Mouse (Mus musculus) forebrain, embryonic 14.5 days (tissue): ENCODE measurements around the gene Pcca. TPM values are rescaled to one million over a fixed set of nuclear protein-coding genes. Genes with fewer than 3 reads are reported as not detected.
A peak's percentile ranks its signal among the peaks of the same experiment; 100 is the strongest.

Experiments used
- ATAC-seq: fragments of 200-750 bp; cut with Nextera tagmentation; 2 replicates; pipeline ENCODE4 v1.8.0; 2017; ENCODE audit warnings: mild to moderate bottlenecking, moderate library complexity
- DNase-seq: peaks from one replicate; pipeline ENCODE4 v3.0.0-alpha.2; 2015; ENCODE audit warnings: low spot score
- H3K27ac ChIP-seq: fragments of 300-500 bp; sonication (generic); 2 replicates; pipeline ENCODE4 v1.5.1; 2014; ENCODE audit warnings: low read depth, mild to moderate bottlenecking, control low read depth, low read length, moderate library complexity
- H3K27me3 ChIP-seq: fragments of 300-500 bp; sonication (generic); replicated peaks from 2 replicates; pipeline ENCODE4 v1.6.1; 2014; ENCODE audit warnings: low read length, control low read depth, mixed read lengths; ENCODE audit not compliant: control insufficient read depth, insufficient read depth
- H3K36me3 ChIP-seq: fragments of 300-500 bp; sonication (generic); 2 replicates; pipeline ENCODE4 v1.6.1; 2014; ENCODE audit warnings: low read length, control low read depth; ENCODE audit not compliant: control insufficient read depth, insufficient read depth
- H3K4me1 ChIP-seq: fragments of 300-500 bp; sonication (generic); 2 replicates; pipeline ENCODE4 v1.6.1; 2014; ENCODE audit warnings: antibody characterized with exemption, low read length, control low read depth; ENCODE audit not compliant: control insufficient read depth, insufficient read depth
- H3K4me2 ChIP-seq: fragments of 300-500 bp; sonication (generic); 2 replicates; pipeline ENCODE4 v1.6.1; 2014; ENCODE audit warnings: mild to moderate bottlenecking, control low read depth, low read length
- H3K4me3 ChIP-seq: fragments of 300-500 bp; sonication (generic); 2 replicates; pipeline ENCODE4 v1.5.1; 2014; ENCODE audit warnings: low read depth, low read length, control low read depth
- H3K9ac ChIP-seq: fragments of 300-500 bp; sonication (generic); 2 replicates; pipeline ENCODE4 v1.6.1; 2014; ENCODE audit warnings: mild to moderate bottlenecking, low read length, control low read depth, moderate library complexity
- H3K9me3 ChIP-seq: fragments of 300-500 bp; sonication (generic); replicated peaks from 2 replicates; pipeline ENCODE4 v1.6.1; 2016; ENCODE audit warnings: low read length, control low read depth, mixed read lengths; ENCODE audit not compliant: control insufficient read depth
- WGBS: fragments of 180-500 bp; shearing (Covaris S2); extraction: QIAGEN DNeasy Blood & Tissue Kit; methylation state at CpG from one replicate; pipeline ENCODE4 v1.1.7; 2014; 5-methylcytosine and 5-hydroxymethylcytosine counted together
- polyA plus RNA-seq: library from polyadenylated mRNA; unstranded; fragments of >200 nt; fragmentation: Nextera tagmentation; extraction: Ambion mirVana; gene quantifications from 2 replicates; pipeline ENCODE4 v1.2.1, GENCODE M21; 2014

Gene Pcca
- polyA plus RNA-seq, 1 experiment from 2014 or later, result 25.0 TPM

- no peak overlapping the region for H3K27ac ChIP-seq
- DNase-seq, result no peak
- no peak overlapping the region for H3K4me3 ChIP-seq
- H3K36me3 ChIP-seq, result no peaks in the 10 kb centered on the region
- H3K9me3 ChIP-seq, result no peaks in the 10 kb centered on the region
- 92% methylated on average over 2 of the region's 2 CpGs for WGBS
- no peak for ATAC-seq
- no peaks in the 10 kb centered on the region for H3K27me3 ChIP-seq
- no peak overlapping the region for H3K4me2 ChIP-seq
- no peak overlapping the region for H3K9ac ChIP-seq
- H3K4me1 ChIP-seq, result peaks cover 8% of the 10 kb centered on the region
These were observed 74.2 kb downstream of the Pcca start for GRCm38 (mm10) chr14:122608323-122608722.

GRCm38 (mm10) chr14:122611035-122611434 lies 76.9 kb downstream of the Pcca start:
- 96% methylated on average over 4 of the region's 4 CpGs for WGBS

GRCm38 (mm10) chr14:122612317-122612716 lies 78.2 kb downstream of the Pcca start:
- 92% methylated on average over 3 of the region's 3 CpGs for WGBS
- Histone ChIP-seq H3K36me3 (no peaks in the 10 kb centered on the region), H3K4me2 (no peak overlapping the region), H3K9me3 (no peaks in the 10 kb centered on the region), H3K4me1 (no peaks in the 10 kb centered on the region), H3K4me3 (no peak overlapping the region), H3K9ac (no peak overlapping the region), H3K27ac (no peak overlapping the region), H3K27me3 (no peaks in the 10 kb centered on the region)
- ATAC-seq, result no peak
- DNase-seq, result no peak

More at GRCm38 (mm10) chr14:122611035-122611434, 76.9 kb downstream of the Pcca start:
- Histone ChIP-seq H3K9me3 (no peaks in the 10 kb centered on the region), H3K27ac (no peak overlapping the region), H3K4me1 (peaks cover 3% of the 10 kb centered on the region; the same call in 1 of the 2 replicates), H3K4me2 (no peak overlapping the region), H3K36me3 (no peaks in the 10 kb centered on the region), H3K9ac (no peak overlapping the region), H3K4me3 (no peak overlapping the region), H3K27me3 (no peaks in the 10 kb centered on the region)
- ATAC-seq (no peak), DNase-seq (no peak)

- DNase-seq (no peak), ATAC-seq (no peak)
- Histone ChIP-seq H3K4me2 (no peak overlapping the region), H3K27me3 (no peaks in the 10 kb centered on the region), H3K9me3 (no peaks in the 10 kb centered on the region), H3K4me3 (no peak overlapping the region), H3K27ac (no peak overlapping the region), H3K9ac (no peak overlapping the region), H3K4me1 (no peaks in the 10 kb centered on the region), H3K36me3 (no peaks in the 10 kb centered on the region)
- WGBS, result 98% methylated on average over 2 of the region's 2 CpGs
These were observed 83.5 kb downstream of the Pcca start for GRCm38 (mm10) chr14:122617656-122618055.

GRCm38 (mm10) chr14:122633416-122633815 lies 99.3 kb downstream of the Pcca start:
- no peak for ATAC-seq
- H3K4me3 ChIP-seq, result no peak overlapping the region
- no peak overlapping the region for H3K4me2 ChIP-seq
- DNase-seq, result no peak
- WGBS, result 93% methylated on average over 2 of the region's 2 CpGs
- H3K27me3 ChIP-seq, result no peaks in the 10 kb centered on the region
- H3K4me1 ChIP-seq, result peaks cover 5% of the 10 kb centered on the region; the same call in 1 of the 2 replicates
- H3K36me3 ChIP-seq, result no peaks in the 10 kb centered on the region
- H3K9me3 ChIP-seq, result no peaks in the 10 kb centered on the region
- no peak overlapping the region for H3K27ac ChIP-seq
- no peak overlapping the region for H3K9ac ChIP-seq

GRCm38 (mm10) chr14:122636601-122637000 lies 102.5 kb downstream of the Pcca start:
- no peak overlapping the region for H3K9ac ChIP-seq
- H3K27me3 ChIP-seq, result no peaks in the 10 kb centered on the region
- H3K27ac ChIP-seq, result no peak overlapping the region
- no peak overlapping the region for H3K4me2 ChIP-seq
- H3K9me3 ChIP-seq, result no peaks in the 10 kb centered on the region
- H3K4me3 ChIP-seq, result no peak overlapping the region
- no peaks in the 10 kb centered on the region for H3K36me3 ChIP-seq
- WGBS, result 12% methylated on average over 6 of the region's 6 CpGs
- peaks cover 5% of the 10 kb centered on the region; the same call in 1 of the 2 replicates for H3K4me1 ChIP-seq
- peak; percentile 46 for DNase-seq
- 0 out of 2 replicates have a peak, but pooled peaks have one; percentile 12 for ATAC-seq

- Histone ChIP-seq H3K27me3 (no peaks in the 10 kb centered on the region), H3K4me2 (no peak overlapping the region), H3K4me3 (no peak overlapping the region), H3K36me3 (no peaks in the 10 kb centered on the region), H3K27ac (no peak overlapping the region), H3K9me3 (no peaks in the 10 kb centered on the region), H3K9ac (no peak overlapping the region), H3K4me1 (peaks cover 5% of the 10 kb centered on the region; the same call in 1 of the 2 replicates)
- 46% methylated on average over 5 of the region's 5 CpGs for WGBS
- ATAC-seq (no peak), DNase-seq (peak; percentile 70)
These were observed 103.9 kb downstream of the Pcca start for GRCm38 (mm10) chr14:122637798-122638555.

- H3K9ac ChIP-seq, result no peak overlapping the region
- no peaks in the 10 kb centered on the region for H3K27me3 ChIP-seq
- no peaks in the 10 kb centered on the region for H3K36me3 ChIP-seq
- H3K9me3 ChIP-seq, result no peaks in the 10 kb centered on the region
- H3K4me3 ChIP-seq, result no peak overlapping the region
- H3K4me1 ChIP-seq, result peaks cover 5% of the 10 kb centered on the region; the same call in 1 of the 2 replicates
- no peak overlapping the region for H3K27ac ChIP-seq
- WGBS, result 86% methylated on average over 2 of the region's 2 CpGs
- no peak for ATAC-seq
- H3K4me2 ChIP-seq, result no peak overlapping the region
- no peak for DNase-seq
These were observed 105.1 kb downstream of the Pcca start for GRCm38 (mm10) chr14:122639168-122639720.

- WGBS, result 93% methylated on average over 1 of the region's 1 CpGs
- no peak for DNase-seq
- Histone ChIP-seq H3K9me3 (no peaks in the 10 kb centered on the region), H3K27me3 (no peaks in the 10 kb centered on the region), H3K4me3 (no peak overlapping the region), H3K27ac (no peak overlapping the region), H3K9ac (no peak overlapping the region), H3K4me1 (no peaks in the 10 kb centered on the region; the same call in 1 of the 2 replicates), H3K36me3 (no peaks in the 10 kb centered on the region), H3K4me2 (no peak overlapping the region)
- ATAC-seq, result no peak
These were observed 108.3 kb downstream of the Pcca start for GRCm38 (mm10) chr14:122642432-122642831.
